Mouse (Mus musculus) lung, adult 10 weeks (tissue): ENCODE measurements around the gene Slc9a5. TPM values are rescaled to one million over a fixed set of nuclear protein-coding genes. Genes with fewer than 3 reads are reported as not detected.

ENCODE experiments used
- polyA plus RNA-seq: library from polyadenylated mRNA; stranded (reverse); fragments of 350-450 nt; fragmentation: Illumina TruSeq; extraction: RNeasy Lipid Tissue Mini Kit (QIAGEN cat#74804); gene quantifications from one replicate; pipeline ENCODE4 v1.2.3, GENCODE M21; 2014; ENCODE audit warnings: low read depth, low replicate concordance; ENCODE audit not compliant: insufficient read depth

Gene Slc9a5
- polyA plus RNA-seq = 1.9 TPM

DNA sequence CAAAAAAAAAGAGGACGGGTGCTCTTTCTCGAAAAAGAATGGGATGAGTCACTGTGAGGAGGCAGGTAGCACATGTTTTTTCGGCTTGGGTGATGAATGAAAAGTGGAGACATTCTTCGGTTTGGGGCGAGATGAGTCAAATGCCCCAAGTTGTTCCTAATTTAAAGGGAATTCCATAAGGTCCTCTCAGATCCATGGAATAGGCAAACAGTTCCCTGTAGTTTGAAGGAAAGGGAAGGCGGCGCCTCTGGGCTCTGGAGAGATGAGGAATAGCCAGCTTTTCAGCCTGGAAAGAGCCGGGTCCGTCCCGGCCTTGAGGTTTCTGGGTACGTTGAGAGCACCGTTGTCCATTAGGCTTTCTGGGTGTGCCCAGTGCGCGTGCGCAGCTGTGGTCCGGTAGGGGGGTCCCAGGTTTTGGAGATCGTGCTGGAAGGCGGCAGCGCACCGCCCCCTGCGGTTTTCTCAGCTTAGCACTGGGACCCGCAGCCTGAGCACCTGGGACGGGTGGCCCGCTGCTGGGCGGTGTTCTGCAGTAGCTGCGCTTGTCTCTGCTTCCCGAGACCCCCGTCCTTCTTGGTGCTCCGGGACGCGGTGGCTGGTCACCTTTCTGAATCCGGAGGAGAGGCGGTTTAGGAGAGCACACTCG is at the start of gene Slc9a5:
Gene Slc9a5 (plus strand): TSS at position 394 of the 646 bp plus-strand sequence.

DNA sequence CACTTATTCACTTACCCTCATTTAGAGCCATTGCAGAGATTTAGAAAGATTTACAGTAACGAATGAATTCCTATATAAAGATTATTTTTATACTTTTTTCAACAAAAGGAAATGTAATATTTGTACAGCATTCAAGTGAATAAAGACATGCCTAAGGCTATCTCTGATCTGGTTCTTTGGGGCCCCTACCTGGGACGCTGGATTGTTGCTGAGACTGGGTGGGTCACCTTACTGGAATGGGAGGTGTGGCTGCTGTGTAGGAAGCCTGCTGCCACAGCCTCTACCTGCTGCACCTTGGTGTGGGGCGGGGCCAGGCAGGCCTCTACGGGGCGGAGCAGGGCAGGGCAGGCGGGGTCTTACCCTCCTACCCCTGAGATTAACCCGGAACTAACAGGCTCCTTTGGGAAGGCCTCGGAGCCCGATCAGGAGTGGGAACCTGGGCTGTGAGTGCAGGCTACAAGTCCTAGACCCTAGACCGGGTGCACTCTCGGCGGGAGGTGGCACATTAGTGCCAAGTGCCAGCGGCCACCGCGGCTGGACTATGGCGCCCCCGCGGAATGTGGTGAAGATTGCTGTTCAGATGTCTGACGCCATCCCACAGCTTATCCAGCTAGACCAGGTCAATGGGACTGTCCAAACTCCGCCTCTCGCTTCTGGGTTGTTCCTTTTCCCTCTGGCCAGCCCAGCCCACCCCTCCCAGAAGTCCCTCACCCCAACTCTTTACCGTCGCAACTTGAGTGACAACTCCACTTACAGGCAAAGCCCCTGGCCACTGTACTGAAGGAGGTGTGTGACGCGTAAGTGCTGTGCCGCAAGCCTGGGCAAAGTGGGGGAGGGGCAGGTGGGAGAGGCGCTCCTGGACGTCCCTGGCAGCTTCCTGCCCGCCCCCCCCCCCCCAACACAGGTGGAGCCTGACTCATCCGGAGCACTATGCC is 43.2 kb upstream of the Slc9a5 start, which contains the start of gene Elmo3:
Gene Elmo3 (plus strand): TSS at position 391 of the 935 bp plus-strand sequence.

DNA sequence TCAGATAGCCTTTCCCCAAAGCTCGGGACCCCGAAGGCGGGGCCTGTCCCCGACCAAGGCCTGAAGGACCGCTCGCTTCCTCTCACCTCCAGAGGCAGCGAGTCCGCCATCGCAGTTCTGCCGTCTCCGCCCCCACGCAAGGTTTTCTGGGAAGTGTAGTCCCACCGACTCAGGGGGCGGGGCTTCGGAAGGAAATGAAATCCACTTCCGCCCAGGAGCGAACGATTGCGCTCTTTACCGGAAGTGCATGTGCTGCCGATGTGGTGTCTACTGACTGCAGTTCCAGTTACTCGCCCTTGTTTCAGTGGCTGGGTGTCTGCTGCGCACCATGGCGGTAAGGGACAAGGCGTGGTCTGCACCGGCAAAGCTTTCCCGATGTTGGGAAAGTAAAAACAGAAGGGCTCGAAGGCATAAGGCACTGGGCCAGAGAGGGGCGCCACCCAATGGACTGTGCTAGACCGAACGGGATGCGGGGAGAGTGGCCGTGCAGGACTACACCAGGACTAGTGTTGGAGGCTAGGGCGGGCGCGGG is 22.4 kb upstream of the Slc9a5 start, which contains the start of the genes Lrrc29 and Tmem208:
Gene Lrrc29 (minus strand): TSS at position 138 of the 532 bp plus-strand sequence.
Gene Tmem208 (plus strand): TSS at position 214 of the 532 bp plus-strand sequence.

DNA sequence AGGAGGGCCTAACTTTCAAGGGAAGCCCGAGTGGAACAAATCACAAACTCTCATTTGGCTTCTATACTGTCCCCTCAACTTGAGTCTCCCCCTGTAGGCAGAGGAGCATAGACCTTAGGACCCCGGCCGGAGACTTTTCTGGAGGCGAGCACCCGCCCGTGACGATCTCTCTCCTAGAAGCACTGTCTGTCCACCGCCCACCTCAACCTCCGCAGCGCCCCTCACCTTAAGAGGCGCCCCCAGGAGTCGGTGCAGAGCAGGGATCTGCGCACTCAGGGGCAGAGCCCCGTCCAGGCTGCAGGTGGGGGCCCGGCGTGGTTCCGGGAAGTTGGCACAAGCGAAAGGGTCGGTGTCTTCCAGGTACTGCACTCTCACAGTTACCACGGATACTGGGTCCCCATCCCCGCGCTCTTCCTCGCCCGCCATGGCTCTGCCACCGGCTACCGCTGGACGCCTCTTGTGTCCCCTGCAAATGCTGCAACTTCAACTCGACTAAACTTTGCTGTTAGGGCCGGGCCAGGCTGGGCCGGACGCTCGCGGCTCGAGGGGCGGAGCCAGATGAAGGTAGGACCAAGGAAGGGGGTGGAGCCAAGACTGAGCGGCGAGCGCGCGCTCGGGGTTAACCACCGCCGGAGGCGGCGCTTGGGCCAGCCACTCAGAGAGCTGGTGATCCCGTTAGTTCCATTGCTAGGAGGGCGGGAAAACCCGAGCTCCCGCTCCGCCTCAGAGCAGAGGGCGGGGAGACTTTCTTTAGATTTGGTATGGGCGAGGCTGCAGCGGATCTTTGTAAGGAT is 1.0 kb upstream of the Slc9a5 start, which contains the start of gene Fhod1:
Gene Fhod1 (minus strand): TSS at position 526 of the 794 bp plus-strand sequence.

DNA sequence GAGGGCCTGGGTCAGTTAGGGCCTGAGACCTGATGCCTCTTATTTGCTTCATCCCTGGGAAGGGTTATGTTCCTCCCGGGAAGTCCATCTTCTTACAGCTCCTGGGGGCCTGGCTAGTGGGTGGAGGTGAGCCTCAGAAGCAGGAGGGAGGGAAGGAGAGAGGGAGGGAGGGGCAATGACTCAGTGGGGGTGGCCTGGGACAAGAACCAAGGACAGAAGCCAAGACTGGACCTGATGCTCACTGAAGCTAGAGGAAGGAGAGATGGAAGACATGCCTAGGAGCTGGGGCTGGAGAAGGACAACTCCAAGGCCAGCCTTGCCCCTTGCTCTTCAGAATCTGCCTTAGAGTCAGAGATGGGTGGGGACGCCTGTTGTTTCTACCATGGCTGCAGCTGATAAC is 24.4 kb downstream of the Slc9a5 start, which contains the start of gene Plekhg4:
Gene Plekhg4 (plus strand): TSS at position 243 of the 400 bp plus-strand sequence.

DNA sequence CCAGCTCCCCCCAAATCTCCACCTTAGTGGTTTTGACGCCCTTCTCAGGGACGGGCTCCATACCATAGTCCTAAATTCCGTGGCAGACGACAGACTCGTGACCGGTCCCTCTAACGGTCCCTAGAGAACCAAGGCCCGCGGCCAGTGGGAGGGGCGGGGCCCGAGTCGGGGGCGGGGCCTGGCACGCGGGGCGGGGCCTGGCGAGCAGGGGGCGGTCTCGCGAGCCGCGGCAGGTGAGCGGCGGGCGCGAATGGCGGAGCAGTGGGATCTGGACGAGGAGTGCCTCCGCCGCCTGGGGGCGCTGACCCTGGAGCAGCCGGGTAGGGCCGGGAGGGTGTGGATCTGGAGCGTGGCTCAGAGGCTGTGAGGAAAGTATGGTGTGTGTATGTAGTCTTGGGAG is 64.7 kb downstream of the Slc9a5 start, which contains the start of the genes Kctd19 and Lrrc36:
Gene Kctd19 (minus strand): TSS at position 112 of the 400 bp plus-strand sequence.
Gene Lrrc36 (plus strand): TSS at position 181 of the 400 bp plus-strand sequence.

Other genes starting within 250 kb of the Slc9a5 start
- not detected for gene Ces4a, start 217.0 kb upstream of the Slc9a5 start, polyA plus RNA-seq
- gene Cbfb, start 178.2 kb upstream of the Slc9a5 start, polyA plus RNA-seq = 23.6 TPM
- 38.2 TPM for gene D230025D16Rik, start 123.7 kb upstream of the Slc9a5 start, polyA plus RNA-seq
- gene B3gnt9, start 93.7 kb upstream of the Slc9a5 start, polyA plus RNA-seq = 8.7 TPM
- gene Tradd, start 84.2 kb upstream of the Slc9a5 start, polyA plus RNA-seq = 16.5 TPM
- 4.6 TPM for gene Fbxl8, start 84.2 kb upstream of the Slc9a5 start, polyA plus RNA-seq
- gene Hsf4, start 79.0 kb upstream of the Slc9a5 start, polyA plus RNA-seq = 7.8 TPM
- gene Nol3, start 72.7 kb upstream of the Slc9a5 start, polyA plus RNA-seq = 8.8 TPM
- 1.3 TPM for gene 4931428F04Rik, start 59.0 kb upstream of the Slc9a5 start, polyA plus RNA-seq
- 11.1 TPM for gene Exoc3l, start 52.7 kb upstream of the Slc9a5 start, polyA plus RNA-seq
- 36.6 TPM for gene E2f4, start 51.2 kb upstream of the Slc9a5 start, polyA plus RNA-seq
- gene Elmo3, start 43.2 kb upstream of the Slc9a5 start, polyA plus RNA-seq = 14.7 TPM
- gene Lrrc29, start 22.6 kb upstream of the Slc9a5 start, polyA plus RNA-seq = 1.3 TPM
- gene Tmem208, start 22.5 kb upstream of the Slc9a5 start, polyA plus RNA-seq = 113 TPM
- gene Fhod1, start 890 bp upstream of the Slc9a5 start, polyA plus RNA-seq = 28.9 TPM
- gene Plekhg4, start 24.4 kb downstream of the Slc9a5 start, polyA plus RNA-seq = 0.29 TPM
- 0.21 TPM for gene Kctd19, start 64.7 kb downstream of the Slc9a5 start, polyA plus RNA-seq
- gene Lrrc36, start 64.7 kb downstream of the Slc9a5 start, polyA plus RNA-seq = 6.2 TPM
- gene Tppp3, start 122.7 kb downstream of the Slc9a5 start, polyA plus RNA-seq = 588 TPM
- gene Zdhhc1, start 148.1 kb downstream of the Slc9a5 start, polyA plus RNA-seq = 33.8 TPM
- gene Hsd11b2, start 169.9 kb downstream of the Slc9a5 start, polyA plus RNA-seq = 0.74 TPM
- gene Atp6v0d1, start 217.2 kb downstream of the Slc9a5 start, polyA plus RNA-seq = 95.5 TPM